Mouse (Mus musculus) neural tube, embryonic 11.5 days (tissue): ENCODE measurements around the gene Cdiptos. TPM values are rescaled to one million over a fixed set of nuclear protein-coding genes. Genes with fewer than 3 reads are reported as not detected.

Experiments
- ATAC-seq: fragments of 200-750 bp; cut with Nextera tagmentation; 2 replicates; pipeline ENCODE4 v1.8.0; 2017; ENCODE audit warnings: moderate number of reproducible peaks, mild to moderate bottlenecking, moderate TSS enrichment, moderate library complexity; ENCODE audit not compliant: insufficient read depth, low FRiP score, low TSS enrichment
- DNase-seq: peaks from one replicate; pipeline ENCODE4 v3.0.0-alpha.2; 2015; ENCODE audit warnings: low spot score
- H3K27ac ChIP-seq: fragments of 300-500 bp; sonication (generic); 2 replicates; pipeline ENCODE4 v1.5.1; 2014; ENCODE audit warnings: low read depth, mild to moderate bottlenecking, low read length
- H3K27me3 ChIP-seq: fragments of 300-500 bp; sonication (generic); 2 replicates; pipeline ENCODE4 v1.6.1; 2014; ENCODE audit warnings: mild to moderate bottlenecking, low read length, mixed read lengths; ENCODE audit not compliant: control insufficient read depth, insufficient read depth
- H3K36me3 ChIP-seq: fragments of 300-500 bp; sonication (generic); 2 replicates; pipeline ENCODE4 v1.6.1; 2014; ENCODE audit warnings: mild to moderate bottlenecking, low read length, moderate library complexity, mixed read lengths; ENCODE audit not compliant: control insufficient read depth, insufficient read depth
- H3K4me1 ChIP-seq: fragments of 300-500 bp; sonication (generic); 2 replicates; pipeline ENCODE4 v1.6.1; 2014; ENCODE audit warnings: low read length, mixed read lengths; ENCODE audit not compliant: control insufficient read depth, insufficient read depth
- H3K4me2 ChIP-seq: fragments of 300-500 bp; sonication (generic); 2 replicates; pipeline ENCODE4 v1.6.1; 2014; ENCODE audit warnings: low read depth, mild to moderate bottlenecking, moderate library complexity
- H3K4me3 ChIP-seq: fragments of 300-500 bp; sonication (generic); 2 replicates; pipeline ENCODE4 v1.5.1; 2014; ENCODE audit warnings: low read depth, low read length
- H3K9ac ChIP-seq: fragments of 300-500 bp; sonication (generic); 2 replicates; pipeline ENCODE4 v1.6.1; 2014; ENCODE audit warnings: mild to moderate bottlenecking, low read length
- H3K9me3 ChIP-seq: fragments of 300-500 bp; sonication (generic); 2 replicates; pipeline ENCODE4 v1.6.1; 2016; ENCODE audit warnings: low read length; ENCODE audit not compliant: control insufficient read depth
- WGBS: fragments of 180-500 bp; shearing (Covaris S2); extraction: QIAGEN DNeasy Blood & Tissue Kit; methylation state at CpG from one replicate; pipeline ENCODE4 v1.1.7; 2014; 5-methylcytosine and 5-hydroxymethylcytosine counted together
- polyA plus RNA-seq: library from polyadenylated mRNA; unstranded; fragments of >200 nt; fragmentation: Nextera tagmentation; extraction: Ambion mirVana; gene quantifications from 2 replicates; pipeline ENCODE4 v1.2.1, GENCODE M21; 2014

The Cdiptos gene
- polyA plus RNA-seq, 1 experiment from 2014 or later: 1.1 TPM

DNA sequence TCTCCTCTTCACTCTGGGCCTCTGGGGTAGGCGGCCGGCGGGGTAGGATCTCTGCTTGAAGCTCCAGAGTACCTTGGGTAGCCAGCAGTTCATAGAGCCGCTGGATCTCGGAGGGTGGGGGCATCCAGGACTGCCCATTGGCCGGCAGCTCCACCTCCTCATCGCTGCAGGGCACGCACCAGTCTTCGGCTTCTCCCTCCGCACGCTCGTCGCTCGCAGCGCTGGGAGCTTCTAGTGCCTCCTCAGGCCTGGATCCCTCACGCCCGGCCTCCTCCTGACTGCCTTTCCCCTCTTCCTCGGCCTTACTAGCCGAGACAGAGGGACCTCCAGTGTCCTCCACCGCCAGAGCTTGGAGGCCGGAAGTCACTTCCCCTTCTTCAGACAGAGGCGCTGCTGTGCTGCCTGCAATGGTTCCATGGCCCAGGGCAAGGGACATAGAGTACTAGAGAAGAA lies 40.6 kb upstream of the Cdiptos start:
- no peaks in the 10 kb centered on the region for H3K9me3 ChIP-seq
- H3K4me3 ChIP-seq: peak overlapping the region; percentile 76
- peak overlapping the region; percentile 91 for H3K27ac ChIP-seq
- H3K36me3 ChIP-seq: peaks cover 8% of the 10 kb centered on the region
- peak; percentile 45 for ATAC-seq
- DNase-seq: no peak
- 1% methylated on average over 22 of the region's 22 CpGs for WGBS
- H3K9ac ChIP-seq: peak overlapping the region; percentile 91
- H3K4me2 ChIP-seq: peak overlapping the region; percentile 92
- H3K27me3 ChIP-seq: no peaks in the 10 kb centered on the region
- H3K4me1 ChIP-seq: peaks cover 21% of the 10 kb centered on the region

DNA sequence TGATC lies 40.4 kb upstream of the Cdiptos start, which contains the start of gene Pagr1b:
Pagr1b (minus strand) TSS at position 4 of the 5 bp plus-strand sequence.
- Histone ChIP-seq H3K4me2 (peak within 1 kb of the TSS; percentile 92), H3K9ac (peak within 1 kb of the TSS; percentile 91), H3K36me3 (peaks cover 8% of the 10 kb centered on the region), H3K4me3 (peak within 1 kb of the TSS; percentile 76), H3K4me1 (peaks cover 20% of the 10 kb centered on the region), H3K27ac (peak within 1 kb of the TSS; percentile 91), H3K9me3 (no peaks in the 10 kb centered on the region), H3K27me3 (no peaks in the 10 kb centered on the region)
- DNase-seq (no peak), ATAC-seq (no peak)

DNA sequence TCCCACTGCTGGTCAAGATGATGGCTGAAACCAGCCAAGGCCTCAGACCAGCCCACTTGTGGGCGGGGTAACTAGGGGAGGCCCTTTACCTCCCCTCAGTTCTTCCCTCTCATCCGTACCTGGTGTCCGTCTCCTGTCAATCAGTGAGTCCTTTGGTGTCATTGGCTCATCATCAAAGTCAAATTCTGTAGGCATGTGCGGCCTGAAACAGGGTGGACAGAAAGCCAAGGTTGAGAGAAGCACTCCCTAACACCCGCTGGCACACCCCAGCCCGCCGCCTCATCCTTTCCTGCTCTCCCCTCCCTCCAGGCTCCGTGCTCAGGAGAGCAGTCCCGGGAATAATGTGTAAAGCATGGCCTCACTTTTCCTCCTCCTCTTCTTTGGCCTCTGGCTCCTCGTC lies 40.2 kb upstream of the Cdiptos start:
- DNase-seq (no peak), ATAC-seq (peak; percentile 14; the same call in 1 of the 2 replicates)
- H3K4me1 ChIP-seq: peaks cover 20% of the 10 kb centered on the region
- peak overlapping the region; percentile 91 for H3K27ac ChIP-seq
- peak overlapping the region; percentile 92 for H3K4me2 ChIP-seq
- H3K36me3 ChIP-seq: peaks cover 8% of the 10 kb centered on the region
- H3K9ac ChIP-seq: peak overlapping the region; percentile 91
- 2% methylated on average over 10 of the region's 10 CpGs for WGBS
- H3K9me3 ChIP-seq: no peaks in the 10 kb centered on the region
- H3K4me3 ChIP-seq: peak overlapping the region; percentile 76
- no peaks in the 10 kb centered on the region for H3K27me3 ChIP-seq

DNA sequence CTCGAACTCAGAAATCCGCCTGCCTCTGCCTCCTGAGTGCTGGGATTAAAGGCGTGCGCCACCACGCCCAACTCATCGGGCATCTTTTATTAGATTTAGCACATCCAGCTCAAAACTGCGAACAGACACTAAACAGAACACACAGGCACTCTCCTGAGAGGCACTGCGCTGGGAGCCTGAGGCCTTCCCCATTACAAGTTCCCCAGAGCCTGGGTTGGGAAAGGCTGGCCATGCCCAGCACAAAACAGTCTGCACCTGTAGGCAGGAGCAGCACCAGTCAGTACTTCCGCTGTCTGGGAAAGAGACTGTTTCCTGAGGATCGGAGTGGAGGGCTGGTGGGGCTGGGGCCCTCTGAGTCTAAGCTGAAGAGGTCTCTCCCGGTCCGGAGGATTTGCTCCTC lies 39.1 kb upstream of the Cdiptos start:
- Histone ChIP-seq H3K36me3 (peaks cover 8% of the 10 kb centered on the region), H3K27ac (no peak overlapping the region), H3K4me1 (peaks cover 16% of the 10 kb centered on the region), H3K4me2 (peak overlapping the region; percentile 92), H3K4me3 (peak overlapping the region; percentile 76; the same call in 1 of the 2 replicates), H3K9me3 (no peaks in the 10 kb centered on the region), H3K9ac (no peak overlapping the region), H3K27me3 (no peaks in the 10 kb centered on the region)
- 97% methylated on average over 12 of the region's 12 CpGs for WGBS
- ATAC-seq (no peak), DNase-seq (no peak)

DNA sequence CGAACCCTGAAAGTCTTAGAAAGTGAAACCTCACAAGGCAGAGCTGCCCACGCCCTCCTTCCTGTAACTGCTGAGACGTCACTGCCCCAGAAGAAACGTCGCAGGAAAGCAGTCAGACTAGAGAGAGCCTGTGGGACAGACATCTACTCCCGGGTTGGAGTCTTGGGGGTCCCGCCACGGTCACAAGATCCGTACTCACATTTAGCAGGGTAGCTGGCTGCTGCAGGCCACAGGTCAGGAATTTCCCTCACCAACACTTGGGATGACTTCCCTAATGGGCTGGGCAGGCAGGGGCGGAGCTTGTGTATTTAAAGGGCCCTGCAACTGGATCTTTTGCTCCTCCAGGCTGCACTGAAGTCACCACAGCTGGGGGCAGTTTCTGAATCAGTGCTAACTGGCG lies 38.4 kb upstream of the Cdiptos start, which contains the start of gene Mvp:
Mvp (minus strand) TSS at position 302 of the 400 bp plus-strand sequence.
- Histone ChIP-seq H3K4me3 (peak within 1 kb of the TSS; percentile 76), H3K27ac (no peak within 1 kb of the TSS), H3K36me3 (peaks cover 8% of the 10 kb centered on the region)

DNA sequence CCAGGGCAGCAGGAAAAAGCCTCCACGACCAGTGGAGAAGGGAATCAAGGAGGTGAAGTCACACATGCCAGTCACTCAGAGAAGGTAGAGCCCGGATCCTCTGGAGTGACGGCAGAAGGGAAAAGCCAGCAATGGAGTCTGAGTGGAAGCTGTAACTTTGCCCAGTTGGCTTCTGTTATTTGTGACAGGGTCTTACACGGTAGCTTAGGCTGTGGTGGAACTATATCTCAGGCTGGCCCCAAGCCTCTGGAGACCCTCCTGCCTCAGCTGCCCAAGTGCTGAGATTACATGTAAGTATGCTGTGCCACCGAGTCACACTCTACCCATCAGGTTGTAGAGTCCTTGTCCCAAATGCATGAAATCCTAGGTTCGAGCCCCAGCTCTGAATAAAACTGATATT lies 37.5 kb upstream of the Cdiptos start:
- Histone ChIP-seq H3K4me2 (no peak overlapping the region), H3K4me1 (peaks cover 16% of the 10 kb centered on the region), H3K36me3 (peaks cover 8% of the 10 kb centered on the region), H3K27ac (no peak overlapping the region), H3K27me3 (no peaks in the 10 kb centered on the region), H3K4me3 (no peak overlapping the region), H3K9ac (no peak overlapping the region), H3K9me3 (no peaks in the 10 kb centered on the region)
- ATAC-seq (no peak), DNase-seq (no peak)
- WGBS: 92% methylated on average over 6 of the region's 6 CpGs

More for the DNA sequence above, 38.4 kb upstream of the Cdiptos start, which contains the start of gene Mvp:
- Histone ChIP-seq H3K27me3 (no peaks in the 10 kb centered on the region), H3K9ac (0 out of 2 replicates have a peak within 1 kb of the TSS, but pooled peaks have one; percentile 27), H3K4me2 (peak within 1 kb of the TSS; percentile 92), H3K4me1 (peaks cover 16% of the 10 kb centered on the region), H3K9me3 (no peaks in the 10 kb centered on the region)
- DNase-seq (no peak), ATAC-seq (no peak)
- WGBS: 71% methylated on average over 11 of the region's 11 CpGs

DNA sequence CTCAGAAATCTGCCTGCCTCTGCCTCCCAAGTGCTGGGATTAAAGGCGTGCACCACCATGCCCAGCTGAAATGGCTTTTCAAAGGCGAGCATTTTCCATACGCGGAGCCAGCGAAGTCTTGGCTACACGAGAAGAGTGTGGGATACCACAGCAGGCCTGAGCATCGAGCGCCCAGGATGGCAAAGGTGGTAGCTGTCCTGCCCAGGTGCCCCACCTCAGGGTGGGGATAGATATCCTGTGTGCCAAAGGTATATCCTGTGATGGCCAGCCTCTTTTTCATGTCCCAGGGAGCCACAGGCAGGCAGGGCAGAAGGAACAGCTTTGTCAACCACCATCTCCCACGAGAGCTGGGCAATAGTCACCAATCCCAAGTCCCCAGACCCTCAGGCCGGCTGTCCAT lies 36.9 kb upstream of the Cdiptos start:
- WGBS: 97% methylated on average over 10 of the region's 10 CpGs
- H3K27me3 ChIP-seq: no peaks in the 10 kb centered on the region
- H3K9ac ChIP-seq: no peak overlapping the region
- no peaks in the 10 kb centered on the region for H3K9me3 ChIP-seq
- ATAC-seq (no peak), DNase-seq (no peak)
- H3K36me3 ChIP-seq: peaks cover 8% of the 10 kb centered on the region
- H3K27ac ChIP-seq: no peak overlapping the region
- H3K4me3 ChIP-seq: no peak overlapping the region
- peaks cover 16% of the 10 kb centered on the region for H3K4me1 ChIP-seq
- H3K4me2 ChIP-seq: no peak overlapping the region

DNA sequence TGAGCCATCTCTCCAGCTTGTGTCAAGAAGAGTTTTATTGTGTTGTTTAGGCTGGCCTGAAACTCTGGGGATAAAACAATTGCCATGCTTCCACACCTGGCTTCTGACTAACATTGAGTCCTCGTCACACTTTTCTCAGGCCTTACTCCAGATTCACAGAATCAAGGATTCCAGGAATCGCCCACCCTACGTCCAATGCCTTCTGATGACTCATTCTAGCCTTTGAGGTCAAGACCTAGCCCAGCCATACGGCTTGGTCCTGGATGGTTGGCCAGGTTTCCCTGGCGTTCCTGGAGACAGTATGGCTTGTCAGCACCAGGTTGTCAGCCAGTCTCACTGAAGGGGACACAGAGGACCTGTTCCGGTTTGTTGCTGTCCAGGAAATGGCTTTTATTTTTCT lies 36.5 kb upstream of the Cdiptos start:
- H3K9ac ChIP-seq: no peak overlapping the region
- H3K27me3 ChIP-seq: no peaks in the 10 kb centered on the region
- DNase-seq (no peak), ATAC-seq (no peak)
- 93% methylated on average over 6 of the region's 6 CpGs for WGBS
- H3K27ac ChIP-seq: no peak overlapping the region
- H3K4me3 ChIP-seq: no peak overlapping the region
- H3K36me3 ChIP-seq: peaks cover 8% of the 10 kb centered on the region
- peaks cover 16% of the 10 kb centered on the region for H3K4me1 ChIP-seq
- H3K4me2 ChIP-seq: no peak overlapping the region
- H3K9me3 ChIP-seq: no peaks in the 10 kb centered on the region

DNA sequence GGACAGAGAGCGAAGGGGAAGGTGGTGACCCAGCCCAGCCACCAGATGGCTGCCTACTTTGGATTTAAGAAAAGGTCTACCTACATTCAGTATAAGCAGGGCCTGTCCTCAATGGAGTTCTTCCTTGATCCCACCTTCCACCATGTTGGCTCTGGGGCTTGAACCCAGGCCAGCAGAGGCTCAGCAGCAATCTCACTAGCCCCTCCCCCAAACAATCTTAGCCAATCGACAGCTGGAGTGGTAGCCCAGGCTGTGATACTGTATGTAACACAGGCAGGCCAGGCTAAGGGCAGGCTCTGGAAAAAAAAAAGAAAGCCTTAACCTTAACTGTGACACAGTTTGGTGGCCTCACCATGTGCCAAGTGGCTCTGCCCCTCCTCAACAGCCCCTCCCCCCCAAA lies 35.8 kb upstream of the Cdiptos start:
- Histone ChIP-seq H3K4me3 (no peak overlapping the region), H3K4me2 (no peak overlapping the region), H3K9me3 (no peaks in the 10 kb centered on the region), H3K9ac (no peak overlapping the region), H3K4me1 (peaks cover 16% of the 10 kb centered on the region), H3K27ac (no peak overlapping the region), H3K27me3 (no peaks in the 10 kb centered on the region), H3K36me3 (peaks cover 8% of the 10 kb centered on the region)
- WGBS: 85% methylated on average over 2 of the region's 2 CpGs
- no peak for ATAC-seq
- no peak for DNase-seq
